Mouse (Mus musculus) right cerebral cortex, adult 2 months (tissue): ENCODE data around the gene Dctn2.
A peak's percentile ranks its signal among the peaks of the same experiment; 100 is the strongest.
"Not testable (repeated sequence)": the region's sequence is repeated elsewhere in the genome, so short reads cannot be mapped to it uniquely, and the experiment has no call there.

ENCODE experiments used
- DNase-seq, 2 experiments: peaks; one replicate each; pipeline ENCODE4 v3.0.0; 2021 to 2022; ENCODE audit warnings: low spot score in 2 of 2

Dctn2 gene

DNA sequence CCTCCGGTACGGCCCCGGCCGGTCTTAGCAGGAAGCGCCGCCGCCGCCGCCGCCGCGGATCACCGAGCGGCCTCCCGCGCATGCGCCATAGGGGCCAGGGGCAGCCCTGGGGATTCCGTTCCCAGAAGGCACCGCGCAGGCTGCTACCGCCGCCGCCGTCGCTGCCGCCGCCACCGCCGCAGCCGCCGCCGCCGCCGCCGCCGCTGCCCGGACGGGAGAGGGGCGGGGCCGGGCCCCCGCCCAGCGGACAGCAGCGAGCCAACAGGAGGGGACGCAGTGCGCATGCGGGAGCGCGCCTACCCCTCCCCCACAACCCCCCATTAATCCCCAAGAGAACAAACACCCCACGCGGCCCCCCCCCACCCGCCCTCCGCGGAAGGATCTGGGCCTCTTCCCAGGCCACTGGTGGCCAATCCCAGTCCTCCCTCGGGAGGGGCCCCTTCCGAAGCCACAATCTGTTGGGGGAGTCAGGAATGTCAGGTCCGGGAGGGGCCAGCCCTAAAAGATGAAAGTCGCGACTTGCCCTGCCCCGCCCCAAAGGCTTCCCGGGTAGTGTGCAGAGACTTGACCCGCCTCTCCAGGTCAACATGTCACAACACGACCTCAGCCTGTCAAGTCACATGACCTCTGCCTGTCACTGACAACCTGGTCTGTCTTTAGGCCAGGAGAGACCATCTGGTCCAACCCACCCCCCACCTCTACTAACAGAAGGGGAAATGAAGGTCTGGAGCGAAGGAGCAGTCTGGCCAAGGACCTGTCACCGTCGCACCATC, 22.8 kb downstream of the Dctn2 start, which contains the start of gene Mbd6:
Mbd6 (minus strand) TSS at position 219 of the 773 bp plus-strand sequence.
- DNase-seq = peak; percentile 76 to 84

DNA sequence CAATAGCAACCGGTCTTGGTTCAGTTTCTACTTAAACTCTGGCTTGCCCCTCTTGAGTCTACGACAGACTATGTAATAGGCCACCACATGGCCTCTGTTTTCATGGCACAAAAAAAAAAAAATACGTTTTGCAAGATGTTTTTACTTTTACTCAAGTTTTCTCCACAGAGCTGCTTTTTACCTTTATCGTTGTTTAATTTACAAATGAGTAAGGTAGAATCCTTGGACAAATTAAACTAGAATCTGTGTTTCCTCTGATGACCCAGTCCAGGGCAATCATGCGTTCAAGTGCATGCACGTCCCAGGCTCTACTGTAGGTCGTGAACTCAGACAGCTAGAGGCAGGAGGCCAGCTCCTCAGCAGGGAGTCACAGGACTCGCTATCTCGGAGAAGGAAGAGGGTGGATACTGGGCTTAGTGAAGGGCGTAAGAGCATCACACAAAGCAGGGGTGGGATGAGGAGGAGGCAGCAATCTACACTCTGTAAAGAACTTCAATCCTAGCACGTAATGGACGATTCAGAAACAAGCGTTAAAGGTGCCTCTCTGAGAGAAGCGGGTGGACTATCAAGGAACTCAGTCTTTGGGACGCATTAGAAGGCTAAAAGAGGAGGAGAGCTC, 23.5 kb downstream of the Dctn2 start:
- peak; percentile 35 to 54 for DNase-seq

DNA sequence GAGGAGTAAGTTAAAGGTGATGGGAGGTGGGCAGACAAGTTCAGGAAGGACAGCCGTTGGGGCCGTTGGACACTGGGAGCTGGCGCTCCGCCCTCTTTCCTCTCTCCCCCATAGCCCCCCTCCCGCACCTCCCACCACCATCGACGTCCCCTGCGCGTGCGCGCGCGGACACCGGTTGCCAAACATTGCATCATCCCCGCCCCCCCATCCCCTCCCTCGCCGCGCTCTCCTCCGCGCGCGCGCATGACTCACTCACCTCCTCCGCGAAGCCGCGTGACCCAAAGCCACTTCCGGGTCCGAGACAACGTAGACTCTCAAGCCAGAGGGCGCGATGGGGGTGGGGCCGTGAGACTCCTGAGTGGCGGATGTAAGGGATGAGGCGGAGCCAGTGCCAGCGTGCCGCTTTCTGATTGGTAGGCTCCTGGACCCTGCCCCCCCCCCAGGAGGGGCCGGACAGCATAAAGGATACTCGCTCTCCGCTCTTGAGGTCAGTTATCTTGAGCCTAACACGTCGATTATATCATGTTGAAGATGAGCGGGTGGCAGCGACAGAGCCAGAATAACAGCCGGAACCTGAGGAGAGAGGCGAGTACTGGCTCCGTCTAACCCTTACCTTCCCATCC, 24.2 kb downstream of the Dctn2 start:
- DNase-seq = peak; percentile 100

DNA sequence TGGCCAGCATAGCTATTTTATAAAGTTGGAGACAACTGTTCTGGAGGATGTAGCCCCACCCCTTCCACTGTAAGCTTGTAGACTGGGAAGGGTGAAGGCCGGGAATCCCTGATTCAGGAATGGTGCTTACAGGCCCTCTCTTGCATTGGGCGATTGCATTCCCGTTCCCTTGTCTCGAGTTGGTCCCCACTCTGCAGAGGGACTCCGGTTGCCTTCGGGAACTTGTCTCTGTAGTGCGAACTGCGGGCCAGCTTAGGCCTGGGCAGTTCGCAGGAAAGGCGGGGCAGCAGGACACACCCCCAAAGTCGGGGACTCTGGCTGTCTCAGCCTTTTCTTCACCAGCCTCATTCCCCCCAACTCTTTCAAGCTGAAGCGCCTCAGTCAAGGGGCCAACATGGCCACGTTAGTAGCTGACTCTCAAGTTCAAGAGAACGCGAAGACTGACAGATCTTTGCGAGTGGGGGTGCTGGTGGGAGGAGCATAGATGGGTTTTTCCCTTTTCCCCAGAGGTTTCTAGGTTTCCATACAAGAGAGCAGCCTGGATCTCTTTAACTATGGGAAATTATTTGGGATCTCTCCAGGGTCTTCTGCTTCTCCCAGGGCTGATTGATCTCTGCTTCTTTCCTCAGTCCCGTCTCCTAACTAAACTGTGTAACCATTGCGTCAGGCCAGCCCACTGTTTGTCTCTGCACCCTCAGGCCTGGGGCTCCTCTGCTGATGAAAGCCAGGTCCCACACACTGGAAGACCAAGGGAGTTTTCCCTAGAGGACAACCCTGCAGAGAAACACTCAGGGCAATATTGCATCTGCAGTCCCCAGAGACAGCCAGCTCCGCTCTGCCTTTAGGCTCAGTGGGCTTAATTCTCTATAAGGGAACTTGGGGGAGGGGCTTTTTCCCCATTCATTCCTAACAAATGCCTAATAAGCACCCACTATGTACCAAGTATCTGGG, 25.0 kb downstream of the Dctn2 start:
- no peak for DNase-seq

DNA sequence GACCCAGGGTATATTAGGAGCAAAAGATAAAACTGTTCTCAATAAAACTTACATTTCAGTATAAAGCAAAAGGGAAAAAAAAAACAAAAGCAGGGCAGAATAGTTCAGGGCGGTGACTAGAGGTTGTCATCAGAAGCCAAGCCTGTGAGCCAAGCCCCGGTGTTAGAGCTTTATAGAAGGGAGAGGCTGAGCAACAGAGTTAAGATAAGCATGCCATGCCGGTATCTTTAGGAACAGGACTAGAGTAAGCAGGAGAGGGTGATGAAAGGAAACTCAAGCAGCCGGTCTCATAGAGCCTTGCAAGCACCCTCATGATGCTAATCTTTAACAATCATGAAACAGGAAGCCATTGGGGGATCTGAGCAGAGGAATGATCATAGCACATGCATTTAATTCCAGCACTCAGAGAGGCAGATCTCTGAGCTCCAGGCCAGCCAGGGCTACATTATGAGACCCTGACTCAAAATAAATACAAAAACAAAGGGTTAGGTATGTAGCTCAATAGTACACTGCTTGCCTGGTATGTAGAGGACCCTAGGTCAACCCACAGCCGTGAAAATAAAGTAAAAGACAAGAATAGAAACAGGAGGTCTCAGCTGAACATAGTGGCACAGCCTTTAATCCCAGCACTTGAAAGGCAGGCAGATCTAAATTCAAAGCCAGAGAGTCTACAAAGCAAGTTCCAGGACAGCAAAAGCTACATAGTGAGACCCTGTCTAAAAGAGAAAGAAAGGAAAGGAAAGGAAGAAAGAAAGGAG, 25.9 kb downstream of the Dctn2 start:
- no peak for DNase-seq

DNA sequence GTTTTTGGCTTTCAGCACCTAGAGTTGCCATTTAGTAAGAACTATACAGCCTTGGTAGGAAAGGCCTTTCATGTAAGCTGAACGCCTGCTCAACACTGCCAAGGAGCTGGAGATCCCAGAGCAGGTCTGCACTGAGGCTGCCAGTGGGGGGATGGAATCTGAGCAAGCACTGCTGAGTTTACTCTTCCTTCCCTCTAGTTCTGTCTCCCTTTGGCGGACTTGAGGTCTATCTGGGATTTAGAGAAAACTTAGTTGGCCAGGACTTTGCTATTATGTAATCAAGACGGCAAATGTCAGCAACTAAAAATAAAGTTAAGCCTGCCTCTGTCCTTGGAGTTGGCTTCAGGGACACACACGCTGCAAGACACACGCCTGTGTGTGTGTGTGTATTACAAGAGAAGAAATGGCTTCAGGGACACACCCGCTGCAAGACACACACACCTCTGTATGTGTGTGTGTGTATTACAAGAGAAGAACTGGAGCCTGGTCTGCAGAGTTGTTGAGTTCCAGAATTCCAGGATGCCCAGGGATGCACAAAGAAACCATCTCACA, 26.9 kb downstream of the Dctn2 start:
- no peak for DNase-seq

DNA sequence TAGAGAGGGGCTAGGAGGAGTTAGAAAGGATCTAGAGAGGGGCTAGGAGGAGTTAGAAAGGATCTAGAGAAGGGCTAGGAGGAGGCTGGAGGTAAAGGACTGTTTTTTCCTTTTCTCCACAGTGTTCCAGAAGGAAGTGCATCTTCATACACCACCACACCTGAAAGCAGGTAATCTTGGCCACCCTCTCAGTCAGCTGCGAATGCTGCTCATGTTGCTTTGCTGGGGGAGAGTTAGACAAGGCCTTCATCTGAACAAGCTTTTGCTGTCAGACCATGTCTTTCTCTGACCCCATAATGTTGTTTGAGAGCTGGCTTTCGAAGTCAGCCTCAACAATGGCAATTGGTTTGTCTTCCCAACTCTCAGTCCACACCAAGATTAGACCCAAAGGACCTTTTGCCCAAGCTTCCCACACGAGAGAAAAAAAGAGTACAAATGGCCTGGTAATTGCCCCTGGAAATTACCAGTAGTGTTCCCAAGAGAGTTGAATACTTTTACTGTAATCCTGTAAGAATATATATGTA, 27.5 kb downstream of the Dctn2 start:
- DNase-seq = no peak

DNA sequence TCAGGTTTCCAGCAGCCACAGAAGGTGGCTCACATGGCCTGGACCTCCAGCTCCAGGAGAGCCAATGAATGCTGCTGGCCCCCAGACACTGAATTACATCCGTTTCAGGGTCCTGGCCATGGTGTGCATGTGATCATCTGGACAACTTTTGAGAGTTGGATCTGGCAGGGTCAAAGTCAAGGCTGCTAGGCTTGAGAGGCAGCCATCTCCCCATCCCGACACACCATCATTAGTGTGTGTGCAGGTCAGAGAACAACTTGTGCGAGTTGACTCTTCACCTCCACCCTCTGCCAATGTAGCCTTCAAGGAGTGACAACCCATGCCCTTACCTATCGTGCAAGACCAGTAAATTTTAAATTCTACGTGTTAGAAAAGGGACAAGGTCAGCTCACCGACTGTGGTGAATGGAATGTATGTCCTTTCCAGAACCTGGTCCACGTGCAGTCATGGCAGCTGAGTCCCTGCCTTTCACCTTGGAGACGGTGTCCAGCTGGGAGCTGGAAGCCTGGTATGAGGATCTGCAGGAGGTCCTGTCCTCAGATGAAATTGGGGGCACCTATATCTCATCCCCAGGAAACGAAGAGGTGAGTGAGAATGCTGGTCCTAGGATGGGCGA, 28.8 kb downstream of the Dctn2 start:
- DNase-seq = no peak

DNA sequence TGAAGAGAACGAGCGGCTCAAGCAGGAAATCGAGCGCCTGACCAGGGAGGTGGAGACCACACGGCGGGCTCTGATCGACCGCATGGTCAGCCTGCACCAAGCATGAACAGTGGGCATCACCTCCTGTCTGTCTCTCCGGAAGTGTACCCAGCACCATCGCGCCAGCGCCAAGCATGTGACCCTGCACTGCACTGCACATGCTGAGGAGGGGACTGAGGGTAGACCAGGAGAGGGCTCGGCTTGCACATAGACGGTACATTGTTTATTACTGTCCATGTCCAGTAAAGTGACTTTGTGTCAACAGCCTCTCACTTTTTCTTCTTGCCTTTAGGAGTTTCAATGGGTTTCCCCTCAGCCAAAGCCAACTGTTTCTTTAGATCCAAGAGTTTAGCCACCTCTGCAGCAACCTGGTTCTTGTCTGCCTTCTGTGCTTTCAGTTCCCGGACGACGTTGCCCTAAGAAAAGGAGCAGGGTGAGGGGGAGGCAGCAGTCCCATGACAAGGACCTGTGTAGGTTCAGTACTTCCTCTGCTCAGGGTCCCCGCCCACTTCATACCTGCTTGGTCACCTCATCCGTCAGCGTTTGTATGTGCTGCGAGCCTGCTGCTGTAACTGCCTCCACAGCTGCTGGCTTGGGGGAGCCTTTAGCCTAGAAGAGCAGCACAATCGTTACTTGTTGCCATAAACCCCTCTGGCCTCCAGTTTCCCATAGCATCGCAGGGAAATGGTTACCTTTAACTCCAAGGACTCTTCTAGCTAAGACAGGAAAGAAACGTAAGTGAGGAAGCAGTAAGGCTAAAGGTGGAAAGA, 30.0 kb downstream of the Dctn2 start:
- DNase-seq = no peak

DNA sequence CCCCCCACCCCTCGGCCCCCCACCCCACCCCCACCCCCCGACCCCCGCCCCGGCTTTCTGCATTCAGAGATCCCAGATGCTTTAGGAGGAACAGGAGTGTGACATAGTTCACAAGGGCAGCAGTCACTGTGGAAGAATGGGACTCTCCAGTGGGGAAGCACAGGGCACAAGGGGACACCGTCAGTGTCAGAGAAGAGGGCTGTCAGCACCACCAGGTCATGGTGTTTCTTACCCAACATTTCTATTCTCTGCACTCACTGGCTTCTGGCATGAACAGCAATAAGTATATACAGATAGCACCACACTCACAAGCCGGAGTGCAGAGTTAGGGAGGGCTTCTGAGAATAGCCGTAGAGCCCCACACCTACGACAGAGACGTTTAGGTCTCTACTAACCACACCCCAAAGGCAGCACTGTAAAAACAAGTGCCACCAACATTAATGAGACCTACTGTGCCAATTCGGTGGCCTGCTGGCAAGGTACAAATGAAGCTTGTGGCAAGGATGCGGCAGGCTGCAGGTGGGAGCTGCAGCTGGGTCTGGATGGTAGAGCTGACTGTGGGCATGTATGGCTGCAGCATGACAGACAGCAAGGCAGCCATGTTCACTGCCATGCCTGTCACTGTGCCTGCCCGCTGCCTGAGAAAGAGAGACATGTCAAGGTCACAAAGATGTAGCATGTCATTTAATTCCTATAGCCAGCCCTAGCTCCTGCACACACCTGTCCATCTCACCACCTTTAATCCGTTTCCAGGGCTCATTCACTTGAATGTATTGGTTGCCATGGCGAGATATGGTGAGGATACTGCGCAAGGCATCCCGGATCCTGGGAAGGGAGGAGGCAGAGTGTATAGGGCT, 31.1 kb downstream of the Dctn2 start:
- no peak for DNase-seq

DNA sequence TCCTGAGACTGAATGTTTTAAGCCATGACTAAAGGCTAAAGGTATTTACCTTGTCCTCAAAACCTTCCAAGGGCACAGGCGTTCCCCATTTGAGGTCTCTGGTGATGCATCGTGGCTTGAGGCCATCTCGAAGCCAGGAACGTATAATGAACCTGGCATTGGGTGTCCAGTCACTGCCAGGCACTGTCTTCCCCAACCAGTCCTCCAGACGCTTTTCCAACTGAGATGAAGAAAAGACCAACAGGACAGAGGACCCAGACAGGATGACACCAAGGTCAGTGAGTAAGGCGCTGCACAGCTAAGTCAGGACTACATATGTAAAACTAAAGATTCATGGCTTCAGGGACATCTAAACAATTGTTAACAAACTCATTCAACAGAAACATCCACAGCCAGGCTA, 34.2 kb downstream of the Dctn2 start:
- no peak for DNase-seq

DNA sequence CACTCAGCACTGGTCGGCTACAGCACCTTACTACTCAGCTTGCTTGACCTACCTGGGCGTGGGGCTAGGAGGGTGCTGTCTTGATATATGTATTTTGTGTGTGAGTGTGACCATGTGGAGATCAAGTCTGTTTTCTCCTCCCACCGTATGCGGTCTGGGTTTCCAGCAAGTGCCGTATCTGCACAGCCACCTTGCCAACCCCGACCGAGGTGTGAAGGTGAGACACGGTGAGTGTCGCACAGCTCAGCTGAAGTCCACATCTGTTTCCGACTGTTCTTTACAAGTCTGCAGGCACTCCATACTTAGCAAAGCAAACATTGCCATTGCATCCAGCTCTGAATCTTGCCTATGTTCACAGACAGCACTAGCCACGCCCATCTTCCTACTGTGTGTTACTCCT, 37.0 kb downstream of the Dctn2 start:
- DNase-seq = no peak

DNA sequence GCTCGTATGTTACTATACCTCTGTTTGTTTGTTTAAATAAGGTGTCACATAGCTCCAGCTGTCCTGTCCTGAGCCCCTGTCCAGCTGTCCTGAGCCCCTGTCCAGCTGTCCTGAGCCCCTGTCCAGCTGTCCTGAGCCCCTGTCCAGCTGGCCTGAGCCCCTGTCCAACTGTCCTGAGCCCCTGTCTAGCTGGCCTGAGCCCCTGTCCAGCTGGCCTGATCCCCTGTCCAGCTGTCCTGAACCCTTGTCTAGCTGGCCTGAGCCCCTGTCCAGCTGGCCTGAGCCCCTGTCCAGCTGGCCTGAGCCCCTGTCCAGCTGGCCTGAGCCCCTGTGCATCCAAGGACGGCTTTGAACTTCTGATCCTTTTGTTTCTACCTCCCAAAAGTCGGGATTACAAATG, 43.0 kb downstream of the Dctn2 start:
- DNase-seq = not testable (repeated sequence)

DNA sequence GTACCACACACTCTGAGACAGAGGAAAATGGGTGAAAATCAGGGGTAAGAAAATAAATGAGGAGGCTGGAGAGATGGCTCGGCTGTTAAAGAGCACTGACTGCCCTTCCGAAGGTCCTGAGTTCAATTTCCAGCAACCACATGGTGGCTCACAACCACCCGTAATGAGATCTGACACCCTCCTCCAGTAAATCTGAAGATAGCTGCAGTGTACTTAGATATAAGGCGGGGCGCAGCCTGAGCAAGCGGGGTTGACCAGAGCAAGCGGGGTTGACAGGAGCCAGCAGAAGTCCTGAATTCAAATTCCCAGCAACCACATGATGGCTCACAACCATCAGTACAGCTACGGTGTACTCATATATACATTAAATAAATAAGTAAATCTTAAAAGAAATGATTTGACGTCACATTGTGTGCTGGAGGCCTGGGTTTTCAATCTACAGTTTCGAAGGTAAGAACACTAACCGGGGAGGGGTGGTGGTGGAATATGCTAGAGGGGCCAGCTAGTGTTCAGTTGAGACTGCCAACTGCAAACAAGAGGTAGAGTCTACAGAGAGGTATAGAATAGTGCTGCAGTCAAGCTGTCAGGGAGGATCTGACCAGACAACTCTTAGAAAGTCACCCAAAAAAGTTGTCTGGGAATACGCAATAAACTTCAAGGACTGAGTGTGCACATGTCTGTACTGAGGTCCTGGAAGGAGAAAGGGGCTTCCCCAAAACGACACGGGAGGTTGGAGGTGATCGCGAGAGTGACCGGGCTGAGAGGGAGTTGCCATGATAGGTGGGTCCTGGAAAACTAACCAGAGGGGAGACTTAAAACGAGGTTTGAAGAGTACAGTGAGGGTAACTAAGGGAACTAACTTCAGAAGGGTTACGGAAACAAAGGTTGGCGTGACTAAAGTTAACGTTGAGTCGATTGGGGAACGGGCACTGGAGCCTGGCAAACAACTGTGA, 44.6 kb downstream of the Dctn2 start:
- DNase-seq = no peak

DNA sequence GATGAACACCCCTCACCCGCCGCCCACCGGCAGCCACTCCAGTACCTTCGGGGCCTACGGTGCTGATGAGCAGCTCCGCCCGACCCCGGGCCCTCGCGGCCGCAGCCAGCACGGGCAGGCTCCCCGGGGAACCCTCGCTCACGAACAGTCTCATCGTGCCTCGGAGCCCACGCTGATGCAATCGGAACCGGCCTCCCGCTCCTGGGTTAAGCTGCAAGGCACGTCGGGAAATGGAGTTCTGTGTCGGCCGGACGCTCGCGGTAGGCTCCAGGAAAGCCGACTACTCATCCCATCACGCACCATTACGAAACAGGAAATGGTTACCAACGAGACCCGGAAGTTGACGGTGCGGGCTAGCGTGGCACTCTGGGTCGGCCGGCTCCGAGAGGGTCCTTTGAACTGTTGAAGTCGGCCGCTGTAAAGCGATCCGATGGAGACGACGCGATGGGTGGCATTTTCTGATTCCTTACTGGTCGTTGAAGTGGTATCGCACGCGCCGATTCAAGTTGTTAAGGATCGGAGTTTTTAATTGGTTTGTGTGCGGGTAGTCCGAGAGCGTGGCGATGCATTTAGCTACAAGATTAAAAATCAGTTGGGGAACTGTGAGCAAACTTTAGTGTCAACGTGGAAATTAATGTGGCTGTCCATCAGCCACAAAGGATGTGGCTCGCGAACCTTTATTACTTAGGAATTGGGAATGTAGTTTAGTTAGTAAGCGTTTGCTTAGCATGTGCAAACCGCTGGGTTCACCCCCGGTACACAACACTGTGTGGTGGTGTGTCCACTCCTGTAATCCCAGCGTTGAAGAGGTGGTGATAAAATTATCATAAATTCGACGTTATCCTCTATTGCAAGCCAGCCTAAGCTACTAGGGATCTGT, 45.5 kb downstream of the Dctn2 start, which contains the start of gene Mars:
Mars (minus strand) TSS at position 311 of the 880 bp plus-strand sequence.
- DNase-seq = peak; percentile 97

DNA sequence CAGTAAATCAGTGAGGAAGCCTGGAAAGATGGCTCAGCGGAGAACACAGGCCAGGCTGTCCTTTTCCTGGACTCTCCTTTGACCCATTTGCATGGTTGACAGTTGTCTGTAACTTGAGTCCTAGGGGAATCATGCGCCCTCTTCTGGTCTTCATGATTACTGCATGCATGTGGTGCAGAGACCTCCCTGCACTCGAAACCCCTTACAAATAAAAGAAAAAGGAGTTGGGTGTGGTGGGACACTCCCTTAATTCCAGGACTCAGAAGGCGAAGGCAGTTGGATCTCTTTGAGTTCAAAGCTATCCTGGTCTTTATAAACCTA, 46.1 kb downstream of the Dctn2 start:
- peak; percentile 82 to 86 for DNase-seq
